Mouse (Mus musculus) midbrain, embryonic 12.5 days (tissue): ENCODE results near the gene Spz1. TPM values are rescaled to one million over a fixed set of nuclear protein-coding genes. Genes with fewer than 3 reads are reported as not detected.
A peak's percentile ranks its signal among the peaks of the same experiment; 100 is the strongest.
"Not testable (repeated sequence)": the region's sequence is repeated elsewhere in the genome, so short reads cannot be mapped to it uniquely, and the experiment has no call there.

Experiments
- ATAC-seq: fragments of 200-750 bp; cut with Nextera tagmentation; 2 replicates; pipeline ENCODE4 v1.8.0; 2017; ENCODE audit warnings: low read depth, moderate TSS enrichment, moderate library complexity; ENCODE audit not compliant: low FRiP score
- H3K27ac ChIP-seq: fragments of 300-500 bp; sonication (generic); replicated peaks from 2 replicates; pipeline ENCODE4 v1.5.1; 2016; ENCODE audit warnings: mild to moderate bottlenecking
- H3K27me3 ChIP-seq: fragments of 300-500 bp; sonication (generic); 2 replicates; pipeline ENCODE4 v1.6.1; 2016; ENCODE audit warnings: mild to moderate bottlenecking
- H3K36me3 ChIP-seq: fragments of 300-500 bp; sonication (generic); 2 replicates; pipeline ENCODE4 v1.6.1; 2016
- H3K4me1 ChIP-seq: fragments of 300-500 bp; sonication (generic); 2 replicates; pipeline ENCODE4 v1.6.1; 2016
- H3K4me2 ChIP-seq: fragments of 300-500 bp; sonication (generic); replicated peaks from 2 replicates; pipeline ENCODE4 v1.6.1; 2016; ENCODE audit warnings: mild to moderate bottlenecking, moderate library complexity
- H3K4me3 ChIP-seq: fragments of 300-500 bp; sonication (generic); 2 replicates; pipeline ENCODE4 v1.5.1; 2016; ENCODE audit warnings: mild to moderate bottlenecking
- H3K9ac ChIP-seq: fragments of 300-500 bp; sonication (generic); replicated peaks from 2 replicates; pipeline ENCODE4 v1.6.1; 2016; ENCODE audit warnings: mild to moderate bottlenecking, moderate library complexity
- H3K9me3 ChIP-seq: fragments of 300-500 bp; sonication (generic); 2 replicates; pipeline ENCODE4 v1.6.1; 2016; ENCODE audit warnings: mild to moderate bottlenecking
- WGBS: fragments of 180-500 bp; shearing (Covaris S2); methylation state at CpG from one replicate; pipeline ENCODE4 v1.1.7; 2016; 5-methylcytosine and 5-hydroxymethylcytosine counted together
- polyA plus RNA-seq: library from polyadenylated mRNA; unstranded; fragments of >200 nt; fragmentation: Nextera tagmentation; extraction: Ambion mirVana; gene quantifications from 2 replicates; pipeline ENCODE4 v1.2.1, GENCODE M21; 2016

The Spz1 gene
- polyA plus RNA-seq = not detected in 2 replicates

- H3K4me2 ChIP-seq = no peak within 1 kb of the TSS
- H3K4me3 ChIP-seq = no peak within 1 kb of the TSS
- H3K27ac ChIP-seq = no peak within 1 kb of the TSS
- no peaks in the 10 kb centered on the region for H3K27me3 ChIP-seq
- H3K4me1 ChIP-seq = peaks cover 3% of the 10 kb centered on the region
- H3K36me3 ChIP-seq = no peaks in the 10 kb centered on the region
- no peak within 1 kb of the TSS for H3K9ac ChIP-seq
- ATAC-seq = no peak
- no peaks in the 10 kb centered on the region for H3K9me3 ChIP-seq
Measured at GRCm38 (mm10) chr13:92576072-92576471, at the start of gene Spz1. Gene Spz1, minus strand, starts transcription at chr13:92576172.

- ATAC-seq = no peak
- H3K27me3 ChIP-seq = peaks cover 7% of the 10 kb centered on the region; the same call in 1 of the 2 replicates
- no peak overlapping the region for H3K4me3 ChIP-seq
- H3K4me1 ChIP-seq = peaks cover 6% of the 10 kb centered on the region
- no peak overlapping the region for H3K9ac ChIP-seq
- 95% methylated on average over 8 of the region's 8 CpGs for WGBS
- H3K27ac ChIP-seq = no peak overlapping the region
- no peaks in the 10 kb centered on the region for H3K9me3 ChIP-seq
- H3K4me2 ChIP-seq = no peak overlapping the region
- H3K36me3 ChIP-seq = no peaks in the 10 kb centered on the region
Measured at GRCm38 (mm10) chr13:92616459-92616858, 40.5 kb upstream of the Spz1 start.

GRCm38 (mm10) chr13:92615201-92615600, 39.2 kb upstream of the Spz1 start:
- Histone ChIP-seq H3K9me3 (no peaks in the 10 kb centered on the region), H3K4me2 (no peak overlapping the region), H3K4me1 (peaks cover 7% of the 10 kb centered on the region), H3K27ac (no peak overlapping the region), H3K36me3 (no peaks in the 10 kb centered on the region), H3K4me3 (no peak overlapping the region), H3K9ac (no peak overlapping the region), H3K27me3 (peaks cover 7% of the 10 kb centered on the region; the same call in 1 of the 2 replicates)
- ATAC-seq = no peak
- WGBS = 84% methylated on average over 5 of the region's 5 CpGs

- ATAC-seq = no peak
- no peak overlapping the region for H3K27ac ChIP-seq
- no peaks in the 10 kb centered on the region for H3K9me3 ChIP-seq
- no peak overlapping the region for H3K4me3 ChIP-seq
- H3K36me3 ChIP-seq = no peaks in the 10 kb centered on the region
- H3K4me1 ChIP-seq = peaks cover 14% of the 10 kb centered on the region
- peaks cover 7% of the 10 kb centered on the region; the same call in 1 of the 2 replicates for H3K27me3 ChIP-seq
- WGBS = 86% methylated on average over 5 of the region's 5 CpGs
- H3K4me2 ChIP-seq = 0 out of 2 replicates have a peak overlapping the region, but pooled peaks have one; percentile 2
- H3K9ac ChIP-seq = no peak overlapping the region
Measured at GRCm38 (mm10) chr13:92613094-92613493, 37.1 kb upstream of the Spz1 start.

GRCm38 (mm10) chr13:92611917-92612316, 35.9 kb upstream of the Spz1 start:
- peak overlapping the region; percentile 88 for H3K4me2 ChIP-seq
- H3K9me3 ChIP-seq = no peaks in the 10 kb centered on the region
- peaks cover 14% of the 10 kb centered on the region for H3K4me1 ChIP-seq
- peaks cover 7% of the 10 kb centered on the region; the same call in 1 of the 2 replicates for H3K27me3 ChIP-seq
- H3K27ac ChIP-seq = no peak overlapping the region
- 3% methylated on average over 7 of the region's 7 CpGs for WGBS
- peak overlapping the region; percentile 73 for H3K9ac ChIP-seq
- H3K36me3 ChIP-seq = no peaks in the 10 kb centered on the region
- H3K4me3 ChIP-seq = peak overlapping the region; percentile 78
- ATAC-seq = no peak

- H3K4me3 ChIP-seq = peak overlapping the region; percentile 78
- peak; percentile 60 for ATAC-seq
- peak overlapping the region; percentile 73 for H3K27ac ChIP-seq
- peaks cover 7% of the 10 kb centered on the region; the same call in 1 of the 2 replicates for H3K27me3 ChIP-seq
- WGBS = under 1% methylated on average over 42 of the region's 43 CpGs
- H3K4me1 ChIP-seq = peaks cover 14% of the 10 kb centered on the region
- H3K9ac ChIP-seq = peak overlapping the region; percentile 73
- no peaks in the 10 kb centered on the region for H3K9me3 ChIP-seq
- no peaks in the 10 kb centered on the region for H3K36me3 ChIP-seq
- peak overlapping the region; percentile 88 for H3K4me2 ChIP-seq
Measured at GRCm38 (mm10) chr13:92611254-92611784, 35.3 kb upstream of the Spz1 start.

GRCm38 (mm10) chr13:92610311-92611221, 34.6 kb upstream of the Spz1 start, which contains the start of gene Serinc5:
Gene Serinc5, plus strand, starts transcription at chr13:92611091.
- Histone ChIP-seq H3K4me2 (peak within 1 kb of the TSS; percentile 88), H3K27me3 (peaks cover 7% of the 10 kb centered on the region; the same call in 1 of the 2 replicates), H3K9me3 (no peaks in the 10 kb centered on the region), H3K36me3 (no peaks in the 10 kb centered on the region), H3K4me3 (peak within 1 kb of the TSS; percentile 78), H3K9ac (peak within 1 kb of the TSS; percentile 73), H3K27ac (peak within 1 kb of the TSS; percentile 73), H3K4me1 (peaks cover 14% of the 10 kb centered on the region)
- peak; percentile 99 for ATAC-seq
- WGBS = under 1% methylated on average over 55 of the region's 55 CpGs

- peak overlapping the region; percentile 73 for H3K9ac ChIP-seq
- WGBS = 10% methylated on average over 13 of the region's 13 CpGs
Measured at GRCm38 (mm10) chr13:92609486-92610310, 33.7 kb upstream of the Spz1 start.

GRCm38 (mm10) chr13:92605306-92605705, 29.3 kb upstream of the Spz1 start:
- not testable (repeated sequence) for H3K4me3 ChIP-seq, ATAC-seq, H3K4me1 ChIP-seq, H3K36me3 ChIP-seq, H3K27ac ChIP-seq, H3K9ac ChIP-seq, H3K9me3 ChIP-seq, H3K4me2 ChIP-seq, H3K27me3 ChIP-seq
- 85% methylated on average over 4 of the region's 4 CpGs for WGBS

More at GRCm38 (mm10) chr13:92609486-92610310, 33.7 kb upstream of the Spz1 start:
- no peaks in the 10 kb centered on the region for H3K9me3 ChIP-seq
- no peaks in the 10 kb centered on the region for H3K36me3 ChIP-seq
- H3K27ac ChIP-seq = no peak overlapping the region
- H3K27me3 ChIP-seq = peaks cover 7% of the 10 kb centered on the region; the same call in 1 of the 2 replicates
- peaks cover 14% of the 10 kb centered on the region for H3K4me1 ChIP-seq
- ATAC-seq = no peak
- peak overlapping the region; percentile 88 for H3K4me2 ChIP-seq
- peak overlapping the region; percentile 78 for H3K4me3 ChIP-seq

GRCm38 (mm10) chr13:92595424-92595823, 19.5 kb upstream of the Spz1 start:
- Histone ChIP-seq H3K4me3 (no peak overlapping the region), H3K9me3 (no peaks in the 10 kb centered on the region), H3K36me3 (no peaks in the 10 kb centered on the region), H3K27me3 (no peaks in the 10 kb centered on the region), H3K4me1 (peaks cover 27% of the 10 kb centered on the region), H3K9ac (no peak overlapping the region), H3K4me2 (no peak overlapping the region), H3K27ac (no peak overlapping the region)
- peak; percentile 41; the same call in 1 of the 2 replicates for ATAC-seq
- WGBS = 64% methylated on average over 3 of the region's 3 CpGs

GRCm38 (mm10) chr13:92594907-92595306, 18.9 kb upstream of the Spz1 start:
- no peak overlapping the region for H3K4me3 ChIP-seq
- no peak overlapping the region for H3K27ac ChIP-seq
- no peaks in the 10 kb centered on the region for H3K9me3 ChIP-seq

More at GRCm38 (mm10) chr13:92594907-92595306, 18.9 kb upstream of the Spz1 start:
- no peak for ATAC-seq
- Histone ChIP-seq H3K27me3 (no peaks in the 10 kb centered on the region), H3K4me2 (no peak overlapping the region), H3K4me1 (peaks cover 27% of the 10 kb centered on the region), H3K36me3 (no peaks in the 10 kb centered on the region), H3K9ac (no peak overlapping the region)
- WGBS = 85% methylated on average over 3 of the region's 3 CpGs
